Mouse (Mus musculus) stomach, embryonic 16.5 days (tissue): ENCODE measurements around the gene Retsat. TPM values are rescaled to one million over a fixed set of nuclear protein-coding genes. Genes with fewer than 3 reads are reported as not detected.

Experiments used
- ATAC-seq: fragments of 200-750 bp; cut with Nextera tagmentation; 2 replicates; pipeline ENCODE4 v1.8.0; 2017; ENCODE audit warnings: moderate number of reproducible peaks, moderate TSS enrichment; ENCODE audit not compliant: insufficient read depth, low FRiP score
- H3K27ac ChIP-seq: fragments of 300-500 bp; sonication (generic); 2 replicates; pipeline ENCODE4 v1.5.1; 2014; ENCODE audit warnings: low read length
- H3K27me3 ChIP-seq: fragments of 300-500 bp; sonication (generic); 2 replicates; pipeline ENCODE4 v1.6.1; 2014; ENCODE audit warnings: low read length, control low read depth, mixed read lengths; ENCODE audit not compliant: control insufficient read depth, insufficient read depth
- H3K36me3 ChIP-seq: fragments of 300-500 bp; sonication (generic); 2 replicates; pipeline ENCODE4 v1.6.1; 2014; ENCODE audit warnings: low read length; ENCODE audit not compliant: control insufficient read depth, insufficient read depth
- H3K4me1 ChIP-seq: fragments of 300-500 bp; sonication (generic); 2 replicates; pipeline ENCODE4 v1.6.1; 2014; ENCODE audit warnings: low read length, control low read depth, mixed read lengths; ENCODE audit not compliant: control insufficient read depth, insufficient read depth
- H3K4me2 ChIP-seq: fragments of 300-500 bp; sonication (generic); 2 replicates; pipeline ENCODE4 v1.6.1; 2014; ENCODE audit warnings: low read depth, low read length, mixed read lengths
- H3K4me3 ChIP-seq: fragments of 300-500 bp; sonication (generic); replicated peaks from 2 replicates; pipeline ENCODE4 v1.5.1; 2014; ENCODE audit warnings: mild to moderate bottlenecking, low read length
- H3K9ac ChIP-seq: fragments of 300-500 bp; sonication (generic); 2 replicates; pipeline ENCODE4 v1.6.1; 2014; ENCODE audit warnings: low read length
- H3K9me3 ChIP-seq: fragments of 300-500 bp; sonication (generic); replicated peaks from 2 replicates; pipeline ENCODE4 v1.6.1; 2016; ENCODE audit warnings: low read length, control low read depth; ENCODE audit not compliant: control insufficient read depth
- WGBS: fragments of 180-500 bp; shearing (Covaris S2); extraction: QIAGEN DNeasy Blood & Tissue Kit; methylation state at CpG from one replicate; pipeline ENCODE4 v1.1.7; 2014; 5-methylcytosine and 5-hydroxymethylcytosine counted together
- polyA plus RNA-seq: library from polyadenylated mRNA; unstranded; fragments of >200 nt; fragmentation: Nextera tagmentation; extraction: Ambion mirVana; gene quantifications from 2 replicates; pipeline ENCODE4 v1.2.1, GENCODE M21; 2015

Retsat gene
- polyA plus RNA-seq, 1 experiment from 2014 or later: 29.6 TPM

GRCm38 (mm10) chr6:72562894-72563293, 35.4 kb upstream of the Retsat start:
- 81% methylated on average over 5 of the region's 5 CpGs for WGBS
- no peak overlapping the region for H3K27ac ChIP-seq

GRCm38 (mm10) chr6:72565506-72565905, 32.8 kb upstream of the Retsat start:
- Histone ChIP-seq H3K27ac (no peak overlapping the region), H3K4me2 (no peak overlapping the region), H3K9me3 (no peaks in the 10 kb centered on the region), H3K27me3 (no peaks in the 10 kb centered on the region), H3K4me3 (no peak overlapping the region), H3K4me1 (peaks cover 6% of the 10 kb centered on the region; the same call in 1 of the 2 replicates), H3K36me3 (peaks cover 6% of the 10 kb centered on the region; the same call in 1 of the 2 replicates), H3K9ac (no peak overlapping the region; the same call in 1 of the 2 replicates)
- WGBS: 76% methylated on average over 7 of the region's 7 CpGs
- ATAC-seq: 0 out of 2 replicates have a peak, but pooled peaks have one; percentile 6

More at GRCm38 (mm10) chr6:72562894-72563293, 35.4 kb upstream of the Retsat start:
- Histone ChIP-seq H3K36me3 (no peaks in the 10 kb centered on the region), H3K9ac (no peak overlapping the region), H3K4me2 (no peak overlapping the region), H3K4me3 (no peak overlapping the region), H3K9me3 (no peaks in the 10 kb centered on the region), H3K4me1 (peaks cover 6% of the 10 kb centered on the region; the same call in 1 of the 2 replicates), H3K27me3 (no peaks in the 10 kb centered on the region)
- ATAC-seq: no peak

GRCm38 (mm10) chr6:72566044-72566443, 32.2 kb upstream of the Retsat start:
- Histone ChIP-seq H3K36me3 (peaks cover 6% of the 10 kb centered on the region; the same call in 1 of the 2 replicates), H3K27me3 (no peaks in the 10 kb centered on the region), H3K9ac (no peak overlapping the region; the same call in 1 of the 2 replicates), H3K4me1 (peaks cover 6% of the 10 kb centered on the region; the same call in 1 of the 2 replicates), H3K4me2 (no peak overlapping the region), H3K9me3 (no peaks in the 10 kb centered on the region), H3K4me3 (no peak overlapping the region), H3K27ac (no peak overlapping the region)
- 4% methylated on average over 4 of the region's 4 CpGs for WGBS
- peak; percentile 78; the same call in 1 of the 2 replicates for ATAC-seq

GRCm38 (mm10) chr6:72567508-72567907, 30.8 kb upstream of the Retsat start:
- no peak overlapping the region for H3K27ac ChIP-seq
- no peak overlapping the region for H3K4me2 ChIP-seq
- peaks cover 6% of the 10 kb centered on the region; the same call in 1 of the 2 replicates for H3K36me3 ChIP-seq
- H3K27me3 ChIP-seq: no peaks in the 10 kb centered on the region
- ATAC-seq: no peak
- H3K9me3 ChIP-seq: no peaks in the 10 kb centered on the region
- H3K4me1 ChIP-seq: peaks cover 6% of the 10 kb centered on the region; the same call in 1 of the 2 replicates
- H3K9ac ChIP-seq: no peak overlapping the region
- no peak overlapping the region for H3K4me3 ChIP-seq
- 84% methylated on average over 5 of the region's 5 CpGs for WGBS

- Histone ChIP-seq H3K4me1 (peaks cover 6% of the 10 kb centered on the region; the same call in 1 of the 2 replicates), H3K36me3 (peaks cover 6% of the 10 kb centered on the region; the same call in 1 of the 2 replicates), H3K9me3 (no peaks in the 10 kb centered on the region), H3K27me3 (no peaks in the 10 kb centered on the region), H3K27ac (no peak overlapping the region), H3K9ac (no peak overlapping the region), H3K4me3 (no peak overlapping the region), H3K4me2 (no peak overlapping the region)
- ATAC-seq: no peak
- 85% methylated on average over 10 of the region's 10 CpGs for WGBS
Measured at GRCm38 (mm10) chr6:72568736-72569135, 29.5 kb upstream of the Retsat start.

- no peak overlapping the region for H3K4me2 ChIP-seq
- no peak overlapping the region for H3K9ac ChIP-seq
- no peaks in the 10 kb centered on the region for H3K9me3 ChIP-seq
- no peak overlapping the region for H3K27ac ChIP-seq
- 85% methylated on average over 10 of the region's 10 CpGs for WGBS
- ATAC-seq: no peak
- no peak overlapping the region for H3K4me3 ChIP-seq
- peaks cover 6% of the 10 kb centered on the region; the same call in 1 of the 2 replicates for H3K36me3 ChIP-seq
- H3K4me1 ChIP-seq: peaks cover 3% of the 10 kb centered on the region; the same call in 1 of the 2 replicates
- no peaks in the 10 kb centered on the region for H3K27me3 ChIP-seq
Measured at GRCm38 (mm10) chr6:72570644-72571397, 27.5 kb upstream of the Retsat start.

GRCm38 (mm10) chr6:72571826-72572225, 26.4 kb upstream of the Retsat start:
- Histone ChIP-seq H3K27me3 (no peaks in the 10 kb centered on the region), H3K9me3 (no peaks in the 10 kb centered on the region), H3K27ac (no peak overlapping the region), H3K4me2 (no peak overlapping the region), H3K4me1 (no peaks in the 10 kb centered on the region), H3K9ac (no peak overlapping the region), H3K4me3 (no peak overlapping the region), H3K36me3 (peaks cover 6% of the 10 kb centered on the region; the same call in 1 of the 2 replicates)
- WGBS: 25% methylated on average over 3 of the region's 3 CpGs
- ATAC-seq: no peak

GRCm38 (mm10) chr6:72576041-72576440, 22.2 kb upstream of the Retsat start:
- Histone ChIP-seq H3K27ac (no peak overlapping the region), H3K9ac (no peak overlapping the region), H3K9me3 (no peaks in the 10 kb centered on the region), H3K4me2 (no peak overlapping the region), H3K4me1 (no peaks in the 10 kb centered on the region), H3K27me3 (no peaks in the 10 kb centered on the region), H3K4me3 (no peak overlapping the region), H3K36me3 (no peaks in the 10 kb centered on the region)
- WGBS: 93% methylated on average over 3 of the region's 3 CpGs
- ATAC-seq: no peak

GRCm38 (mm10) chr6:72581625-72582382, 16.5 kb upstream of the Retsat start:
- H3K9ac ChIP-seq: no peak overlapping the region
- H3K4me3 ChIP-seq: no peak overlapping the region
- H3K4me2 ChIP-seq: no peak overlapping the region
- H3K27me3 ChIP-seq: no peaks in the 10 kb centered on the region
- no peaks in the 10 kb centered on the region for H3K9me3 ChIP-seq
- no peaks in the 10 kb centered on the region for H3K36me3 ChIP-seq
- ATAC-seq: no peak
- 77% methylated on average over 11 of the region's 11 CpGs for WGBS
- no peaks in the 10 kb centered on the region for H3K4me1 ChIP-seq
- no peak overlapping the region for H3K27ac ChIP-seq
